Mouse (Mus musculus) embryo, embryonic 10 days (tissue): ENCODE measurements around the gene Grip1.
A peak's percentile ranks its signal among the peaks of the same experiment; 100 is the strongest.

Source experiments
- DNase-seq: peaks from one replicate; pipeline ENCODE4 v3.0.0-alpha.2; 2015; ENCODE audit warnings: low spot score

Grip1 gene

DNA sequence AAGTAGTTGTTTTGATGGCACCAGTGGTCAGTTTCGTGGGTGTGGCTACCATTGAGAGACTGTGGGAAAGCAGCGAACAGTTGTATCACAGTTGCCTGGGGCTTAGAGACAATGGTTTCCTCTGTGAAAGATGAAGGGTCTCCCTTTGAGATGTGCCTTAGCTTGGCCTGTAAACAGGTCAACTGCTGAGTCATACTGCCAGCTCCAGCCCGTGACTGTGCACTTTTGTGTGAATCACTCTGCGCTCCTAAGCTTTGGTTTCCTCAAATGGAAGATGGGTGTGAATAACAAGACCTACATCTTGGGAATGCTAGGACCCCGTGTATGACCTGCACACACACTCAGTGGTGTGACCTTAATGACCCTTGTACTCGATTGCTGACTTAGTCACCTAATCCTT, 303.6 kb downstream of the Grip1 start:
- peak; percentile 38 for DNase-seq

DNA sequence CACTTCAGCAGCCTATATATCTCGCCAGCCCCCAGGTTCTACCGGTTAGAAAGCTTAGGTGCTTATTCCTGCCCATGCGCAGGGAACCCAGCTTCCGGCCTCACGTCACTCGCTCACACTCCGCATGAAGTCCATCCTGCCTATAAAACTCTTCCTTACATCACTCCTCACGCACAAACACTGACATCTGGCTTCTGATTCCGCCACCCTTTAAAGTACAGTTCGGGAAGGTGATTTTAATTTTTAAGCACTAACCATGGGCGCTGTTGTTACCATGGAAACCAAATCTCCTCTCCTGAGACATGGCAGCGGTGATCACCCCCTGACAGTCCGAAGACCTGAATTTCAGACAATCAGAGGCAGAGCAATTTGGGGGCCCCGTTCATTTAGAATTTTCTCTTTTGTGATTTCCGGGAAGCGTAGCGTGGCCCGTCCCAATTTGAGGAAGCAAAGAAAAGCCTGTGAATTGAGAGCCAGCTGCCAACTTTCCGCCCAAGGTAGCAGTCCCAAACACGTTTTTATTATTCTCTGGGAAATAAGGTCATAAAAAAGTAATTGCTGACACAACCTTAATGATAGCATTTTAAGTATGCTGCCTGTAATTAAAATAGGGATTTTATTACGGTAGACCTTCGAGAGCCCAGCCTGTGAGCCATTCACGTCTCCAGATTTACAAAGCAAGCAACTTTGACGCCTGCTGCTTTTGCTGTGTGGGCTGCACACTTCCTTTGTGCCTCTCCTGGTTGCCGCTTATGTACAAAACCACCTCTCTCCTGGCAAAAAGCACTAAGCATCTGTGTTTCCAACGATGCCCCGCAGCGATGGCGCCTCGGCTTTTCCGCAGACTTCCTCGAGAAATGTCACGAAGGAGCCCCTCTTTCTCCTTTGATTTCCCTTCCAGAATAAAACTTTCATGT, 308.1 kb downstream of the Grip1 start:
- no peak for DNase-seq

DNA sequence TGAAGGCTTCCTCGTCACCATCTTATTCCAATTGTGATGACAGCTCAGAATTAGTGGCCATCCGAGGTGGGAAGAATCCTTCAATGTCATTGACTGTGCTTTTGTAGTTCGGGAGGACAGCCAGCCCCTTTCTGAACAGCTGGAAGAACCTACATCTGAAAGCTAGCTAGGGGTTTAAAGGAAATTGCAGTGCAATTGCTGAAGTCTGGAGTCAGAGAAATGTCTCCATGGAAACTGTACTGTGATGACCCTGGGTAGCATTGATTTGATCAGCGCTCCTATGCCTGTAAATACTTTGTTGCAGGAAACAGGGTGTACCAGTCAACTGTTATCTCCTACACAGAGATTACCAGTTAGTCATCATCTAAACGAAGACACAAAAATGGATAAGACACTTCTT, 325.2 kb downstream of the Grip1 start:
- no peak for DNase-seq

DNA sequence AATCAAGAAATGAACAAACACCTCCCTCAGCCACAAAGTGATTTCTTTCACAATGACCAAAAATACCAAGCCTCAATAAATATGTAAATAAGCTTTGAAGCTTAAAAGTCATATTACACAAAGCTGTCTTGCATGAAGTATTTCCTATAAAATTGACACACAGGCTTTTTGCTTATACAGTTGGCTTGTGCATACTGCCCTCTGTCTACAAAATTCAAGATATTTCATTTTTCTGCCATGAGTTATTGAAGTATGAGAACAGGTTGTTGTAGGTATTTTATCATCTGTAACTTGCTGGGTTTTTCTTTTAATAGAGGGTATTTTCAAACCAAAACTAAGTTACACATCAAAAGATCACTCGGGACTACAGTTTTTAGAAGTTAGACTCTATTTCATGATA, 326.0 kb downstream of the Grip1 start:
- DNase-seq = no peak

DNA sequence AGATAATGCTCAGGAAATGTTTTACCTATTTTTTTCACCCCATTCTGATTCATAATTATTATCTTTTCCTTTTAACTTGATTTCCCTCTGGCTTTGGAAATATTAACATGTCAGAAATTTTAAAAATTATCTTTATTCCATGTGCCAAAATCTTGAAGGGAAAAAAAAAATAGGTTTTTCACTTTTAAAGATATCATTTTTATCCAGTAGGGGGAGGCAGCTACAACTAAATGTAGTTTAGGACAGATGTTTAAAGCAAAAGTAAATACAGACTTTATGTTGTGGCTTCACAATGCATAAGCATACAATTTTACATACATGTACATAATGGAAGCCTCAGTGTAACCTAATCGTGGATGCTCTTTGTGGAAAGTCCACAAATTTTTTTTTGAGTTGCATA, 336.9 kb downstream of the Grip1 start:
- no peak for DNase-seq

DNA sequence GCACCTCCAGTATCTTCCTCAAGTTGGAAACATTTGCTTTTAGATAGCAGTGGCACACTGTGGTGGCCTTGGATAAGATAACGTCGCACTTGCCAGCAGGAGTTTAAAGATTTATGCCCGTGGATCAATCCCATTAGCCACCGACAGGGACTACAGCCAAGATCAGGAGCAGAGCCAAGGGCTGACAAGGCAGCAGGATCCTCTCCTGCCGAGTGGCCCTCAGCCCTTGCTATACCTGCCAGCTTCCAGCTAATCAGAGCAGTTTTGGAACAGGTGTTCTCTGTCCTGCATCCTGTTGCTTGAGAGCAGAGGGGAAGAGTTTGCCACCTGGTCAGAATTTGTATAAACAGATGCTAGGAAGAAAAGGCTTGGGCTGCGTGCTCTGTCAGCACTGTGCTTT, 348.8 kb downstream of the Grip1 start:
- DNase-seq = no peak

DNA sequence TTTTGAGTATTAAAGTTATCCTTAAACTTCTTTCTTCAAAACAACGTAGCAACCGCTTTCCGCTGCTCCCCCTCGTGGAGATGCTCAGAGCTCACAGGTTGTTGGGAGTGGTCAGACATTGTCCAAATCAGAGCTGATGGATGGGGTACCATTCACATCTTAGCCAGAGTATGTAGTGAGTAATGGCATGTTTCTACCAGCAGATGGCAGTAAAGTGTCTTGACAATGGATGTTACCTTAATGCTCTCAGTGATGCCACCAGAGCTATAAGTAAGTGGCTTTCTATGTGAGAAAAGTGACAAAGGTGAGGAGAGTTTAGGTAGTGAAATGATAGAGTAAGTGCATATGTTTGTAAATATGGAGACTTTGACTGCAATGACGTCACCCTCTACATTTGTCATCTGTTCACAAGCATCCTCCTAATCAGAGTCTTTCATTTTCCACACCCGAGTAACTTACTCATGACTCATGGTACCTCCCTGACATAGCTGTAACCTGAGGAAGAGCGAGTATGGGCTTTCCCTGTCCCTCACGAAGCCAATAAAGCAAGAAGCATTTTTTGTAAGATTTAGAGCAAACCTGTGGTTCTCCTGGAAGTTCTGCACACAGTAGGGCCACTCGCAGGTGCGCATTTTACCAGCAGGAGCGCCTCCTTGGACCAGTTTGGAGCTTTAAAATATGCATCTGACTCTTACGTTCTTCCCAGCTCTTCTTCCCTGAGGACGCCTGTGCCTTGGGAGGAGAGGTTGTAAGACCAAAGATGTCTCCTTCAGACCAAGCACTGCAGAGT, 350.2 kb downstream of the Grip1 start:
- DNase-seq = peak; percentile 93

DNA sequence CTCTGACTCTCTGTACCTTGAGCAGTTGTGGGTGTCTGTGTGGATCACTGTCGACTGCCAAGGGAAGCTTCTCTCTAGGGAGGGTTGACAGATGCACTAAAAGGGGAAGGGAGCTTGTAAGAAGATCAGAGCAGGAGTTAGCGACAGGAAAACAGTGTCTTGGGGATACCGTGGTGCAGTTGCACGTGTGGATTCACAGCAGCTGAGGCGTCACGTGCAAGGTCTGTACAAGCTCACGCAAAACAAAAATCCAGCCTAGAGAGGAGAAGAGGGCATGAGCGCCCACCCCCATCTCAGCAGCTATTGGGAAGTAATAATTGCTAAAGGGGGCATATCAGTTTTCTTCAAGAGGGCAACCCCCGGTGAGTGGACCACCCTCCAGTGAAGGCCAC, 350.8 kb downstream of the Grip1 start:
- no peak for DNase-seq

DNA sequence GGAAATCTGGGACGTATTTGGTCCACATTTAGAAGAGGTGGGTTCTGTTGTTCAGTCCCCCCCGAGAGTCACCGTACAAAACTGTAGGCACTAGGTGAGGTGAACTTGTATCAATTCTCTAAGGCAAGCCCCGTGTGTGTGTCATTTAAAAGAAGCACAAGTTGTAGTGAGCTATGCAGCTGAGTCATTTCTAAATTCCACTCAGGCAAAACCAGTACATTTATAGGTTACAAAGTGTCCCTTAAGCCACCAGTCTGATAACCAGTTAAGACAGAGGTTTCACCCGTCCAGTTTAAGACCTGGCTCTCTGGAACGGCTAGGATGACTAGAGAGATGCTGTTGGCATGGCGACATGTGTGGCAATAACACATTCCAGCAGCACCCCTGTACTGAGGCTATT, 351.5 kb downstream of the Grip1 start:
- no peak for DNase-seq

DNA sequence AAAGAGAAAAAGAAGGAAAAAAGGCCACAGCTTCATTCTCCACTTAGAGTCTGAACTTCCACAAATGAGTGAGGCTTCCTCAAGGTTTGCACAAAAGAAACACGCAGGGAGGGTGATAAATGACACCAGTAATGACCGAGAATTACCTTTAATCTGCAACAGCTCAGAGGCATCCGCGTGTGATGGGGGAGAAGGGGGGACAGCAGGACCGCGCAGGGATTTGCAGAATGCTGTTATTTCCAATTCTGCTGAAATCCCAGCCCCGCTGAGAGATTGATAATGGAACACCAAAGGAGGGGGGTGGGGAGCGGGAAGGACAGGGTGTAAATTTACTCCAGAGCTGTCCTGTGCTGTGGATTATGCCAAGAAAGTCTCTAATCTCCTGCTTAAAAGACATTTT, 352.5 kb downstream of the Grip1 start:
- no peak for DNase-seq

DNA sequence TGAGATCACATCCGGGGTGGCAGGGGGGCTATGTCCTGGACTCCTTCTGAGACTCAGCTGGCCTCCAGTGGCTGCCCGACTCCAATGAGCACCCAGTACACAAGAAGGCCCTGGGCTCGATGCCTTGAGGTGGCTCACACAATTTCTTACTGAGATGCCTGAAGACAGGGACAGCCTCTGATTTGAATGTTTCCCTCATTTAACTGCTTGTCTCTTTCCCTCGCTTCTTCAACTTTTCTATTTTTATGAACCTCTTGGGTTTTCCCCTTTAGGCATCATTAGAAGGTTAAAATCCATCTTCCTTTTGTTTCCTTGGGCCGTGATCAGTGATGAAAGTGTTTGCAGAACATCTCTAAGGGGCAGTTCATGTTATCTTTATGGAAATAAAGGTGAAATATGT, 354.8 kb downstream of the Grip1 start:
- no peak for DNase-seq

DNA sequence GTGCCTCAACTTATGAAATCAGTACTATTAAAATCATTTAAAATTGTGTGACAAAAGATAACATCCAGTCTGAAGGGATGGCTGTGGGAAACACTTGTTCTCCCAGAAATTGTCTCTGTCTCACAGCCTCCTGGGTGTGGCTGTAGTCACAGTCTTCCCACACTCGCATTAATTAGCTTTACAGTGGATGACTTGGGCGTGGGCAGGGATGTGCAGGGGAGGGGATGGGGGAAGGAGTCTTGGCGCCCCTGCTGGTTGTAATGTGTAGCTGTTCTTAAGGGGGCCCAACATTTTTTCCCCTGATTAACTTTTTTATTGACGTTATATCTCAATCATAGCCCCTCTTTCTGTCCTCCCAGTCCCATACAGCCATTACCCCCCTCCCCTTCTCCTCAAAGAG, 360.5 kb downstream of the Grip1 start:
- no peak for DNase-seq

DNA sequence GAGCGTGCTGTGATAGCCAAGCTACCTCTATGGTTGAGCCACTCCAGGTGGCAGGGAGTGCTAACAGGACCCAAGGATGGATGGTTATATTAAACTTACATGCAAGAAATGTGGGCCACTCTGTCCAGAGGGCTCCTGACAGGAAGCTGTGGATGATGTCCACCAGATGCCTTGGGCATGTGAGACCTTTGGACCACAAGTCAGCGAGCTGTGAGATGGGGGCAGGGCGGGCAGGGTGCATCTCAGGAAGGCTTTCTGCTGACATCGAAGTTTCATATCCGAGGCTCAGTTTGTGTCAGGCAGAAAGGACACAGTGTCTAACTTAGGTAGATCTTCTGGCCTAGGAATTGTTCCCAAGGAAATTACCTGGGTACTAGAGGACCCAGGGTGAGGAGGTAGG, 362.4 kb downstream of the Grip1 start:
- DNase-seq = no peak

DNA sequence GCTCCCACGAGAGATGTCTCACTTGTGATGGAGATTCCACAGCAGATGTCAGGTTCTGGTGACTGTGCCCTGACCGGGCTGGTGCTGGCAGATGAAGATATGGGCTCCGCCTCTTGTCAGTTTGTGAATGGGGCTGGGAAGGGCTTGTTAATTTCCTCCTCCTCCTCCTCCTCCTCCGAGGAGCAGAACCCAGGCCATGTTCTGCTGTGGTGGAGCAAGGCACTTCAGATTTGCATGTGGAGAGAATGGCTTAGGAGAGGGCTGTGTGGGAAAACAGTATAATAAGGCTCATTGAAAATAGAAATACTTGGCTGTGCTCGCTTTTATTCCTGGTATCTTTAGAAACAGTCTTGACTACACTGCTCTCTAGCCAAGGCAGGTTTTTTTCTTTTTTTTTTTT, 364.8 kb downstream of the Grip1 start:
- no peak for DNase-seq

DNA sequence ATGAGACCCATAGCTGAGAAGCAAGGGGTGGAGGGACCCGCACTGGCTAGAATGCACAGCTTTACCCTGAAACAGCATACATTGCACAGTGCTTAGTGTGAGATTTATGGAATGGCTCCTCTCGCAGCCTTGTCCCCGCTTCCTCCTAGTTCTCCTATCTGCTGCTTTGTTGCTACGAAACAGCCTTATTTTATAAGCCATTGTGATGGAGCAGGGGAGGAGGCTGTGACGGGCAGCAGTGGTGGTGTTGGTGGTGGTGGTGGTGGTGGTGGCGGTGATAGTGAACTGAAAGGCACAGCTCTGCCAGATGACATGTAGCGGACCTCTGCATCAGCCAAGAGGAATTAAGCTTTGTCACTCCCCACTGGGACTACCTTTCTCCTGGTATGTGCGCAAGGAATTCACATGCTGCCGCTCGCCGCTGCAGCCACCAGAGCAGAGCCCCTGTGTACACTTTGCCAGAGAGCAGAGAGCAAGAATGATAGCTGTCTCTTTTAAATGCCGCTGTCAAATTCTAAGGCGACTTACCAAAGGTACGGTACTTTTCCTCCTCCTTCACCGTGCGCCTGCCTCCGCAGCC, 365.6 kb downstream of the Grip1 start:
- peak; percentile 31 for DNase-seq

DNA sequence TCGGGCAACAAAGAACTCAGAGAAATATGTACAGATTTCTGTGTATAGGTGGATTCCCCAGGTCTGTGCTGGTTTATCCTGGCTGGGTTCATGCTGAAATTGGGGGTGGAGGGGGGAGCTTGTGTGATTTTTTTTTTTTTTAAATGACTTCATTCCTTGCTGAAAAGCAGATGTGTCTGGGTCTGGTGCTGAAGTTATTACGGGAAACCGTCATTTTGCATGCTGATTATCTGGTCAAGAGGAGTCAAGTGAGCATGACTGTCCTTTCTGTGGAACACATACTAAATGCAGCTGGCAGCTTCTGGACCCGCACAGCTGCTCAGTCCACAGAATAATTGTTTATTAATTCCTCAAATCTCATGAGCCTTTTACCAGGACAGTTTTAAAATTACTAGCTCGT, 366.1 kb downstream of the Grip1 start:
- DNase-seq = no peak

DNA sequence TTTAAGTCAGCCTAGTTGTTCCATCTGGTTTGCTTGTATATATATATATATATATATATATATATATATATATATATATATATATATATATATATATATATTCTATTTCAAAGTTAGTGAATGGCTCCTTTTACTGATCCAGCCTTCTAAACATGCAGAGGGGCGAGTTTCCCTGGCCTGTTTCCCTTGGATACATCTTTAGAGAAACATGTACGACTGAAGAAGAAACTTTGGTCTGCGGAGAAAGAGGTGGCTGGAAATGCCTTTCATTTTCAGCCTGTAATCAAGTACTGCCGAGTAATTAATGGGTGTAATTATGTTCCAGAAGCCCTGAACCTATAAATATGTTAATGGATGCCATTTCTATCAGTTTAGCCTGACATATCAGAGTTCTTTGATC, 366.8 kb downstream of the Grip1 start:
- DNase-seq = no peak

DNA sequence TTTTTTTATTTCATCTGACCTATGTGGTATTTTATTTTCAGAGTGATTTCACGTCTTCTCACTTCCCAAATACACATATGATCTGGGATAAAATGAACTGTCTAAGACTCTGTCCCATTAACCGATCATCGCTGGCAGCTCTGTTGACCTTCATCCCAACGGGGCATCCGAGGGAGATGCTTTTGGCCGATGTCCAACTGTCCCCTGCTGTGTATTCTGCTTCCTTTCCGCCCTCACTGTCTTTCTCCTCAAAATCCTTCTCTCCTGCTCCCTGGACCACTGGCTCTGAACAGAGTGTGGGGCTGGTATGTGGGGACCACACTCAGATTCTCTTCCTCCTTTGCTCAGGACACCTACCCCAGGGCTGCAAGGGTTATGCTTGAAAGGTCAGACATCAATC, 370.1 kb downstream of the Grip1 start:
- peak; percentile 25 for DNase-seq

DNA sequence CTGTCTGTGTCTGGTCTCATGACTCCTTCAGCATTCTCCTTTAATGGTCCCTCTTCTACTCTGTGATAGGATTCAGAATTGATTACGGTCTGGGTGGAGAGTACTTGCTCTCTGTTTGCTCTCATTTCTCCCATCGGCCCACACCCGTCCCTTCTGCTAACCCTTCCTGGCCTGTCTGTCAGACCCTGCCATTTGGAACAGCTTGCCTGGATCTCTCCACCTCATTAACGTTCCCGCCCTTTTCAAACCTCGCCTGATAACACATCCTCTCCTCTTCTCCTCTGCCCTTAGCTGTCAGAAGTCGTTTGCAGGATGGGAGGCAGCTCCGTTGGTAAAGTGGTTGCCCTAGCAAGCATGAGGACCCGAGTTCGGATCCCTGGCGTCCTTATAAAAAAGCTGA, 370.9 kb downstream of the Grip1 start:
- DNase-seq = peak; percentile 39

DNA sequence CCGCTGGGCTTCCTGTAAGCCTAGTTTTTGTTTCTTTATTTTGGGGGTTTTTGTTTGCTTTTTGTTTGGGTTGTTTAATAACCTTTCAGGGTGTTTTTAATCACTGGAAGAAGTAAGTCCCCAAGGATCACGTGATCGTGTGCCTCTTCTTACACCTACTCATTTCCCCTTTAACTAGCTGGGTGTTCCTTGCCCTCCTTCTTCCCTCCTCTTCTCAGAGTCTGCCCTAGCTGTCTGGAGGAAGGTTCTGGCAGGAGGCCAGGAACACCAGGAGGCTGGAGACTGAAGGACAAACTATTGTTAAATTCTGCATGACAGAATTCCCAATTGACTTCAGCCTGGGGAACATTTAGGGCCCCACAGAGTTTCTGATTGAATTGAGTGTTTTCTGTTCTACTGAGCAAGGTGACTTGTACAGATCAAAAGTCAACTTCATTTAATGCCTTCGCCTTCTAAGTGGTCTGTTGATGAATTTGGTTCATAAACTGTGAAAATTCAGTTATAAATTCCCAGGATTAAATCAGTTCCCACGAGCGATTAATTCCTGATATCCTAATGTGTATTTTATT, 376.8 kb downstream of the Grip1 start:
- DNase-seq = no peak

DNA sequence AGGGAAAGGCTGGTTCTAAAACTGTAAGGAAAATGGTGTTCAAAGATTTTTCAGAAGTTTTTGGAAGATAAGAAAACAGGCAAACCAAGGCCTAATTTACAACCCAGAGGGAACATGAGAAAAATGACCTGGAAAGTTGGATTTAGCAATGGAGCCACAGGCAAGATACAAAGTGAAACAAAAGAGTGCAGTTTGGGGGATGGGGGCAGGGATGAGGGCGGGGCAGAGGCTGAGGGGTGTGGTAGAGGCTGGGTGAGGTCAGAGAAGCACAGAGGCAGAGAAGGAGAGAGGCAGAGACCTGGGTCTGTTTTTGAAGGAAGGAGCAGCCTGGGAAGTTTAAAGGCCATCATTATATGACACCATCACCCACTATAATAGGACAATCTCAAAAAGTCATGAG, 377.5 kb downstream of the Grip1 start:
- DNase-seq = no peak

DNA sequence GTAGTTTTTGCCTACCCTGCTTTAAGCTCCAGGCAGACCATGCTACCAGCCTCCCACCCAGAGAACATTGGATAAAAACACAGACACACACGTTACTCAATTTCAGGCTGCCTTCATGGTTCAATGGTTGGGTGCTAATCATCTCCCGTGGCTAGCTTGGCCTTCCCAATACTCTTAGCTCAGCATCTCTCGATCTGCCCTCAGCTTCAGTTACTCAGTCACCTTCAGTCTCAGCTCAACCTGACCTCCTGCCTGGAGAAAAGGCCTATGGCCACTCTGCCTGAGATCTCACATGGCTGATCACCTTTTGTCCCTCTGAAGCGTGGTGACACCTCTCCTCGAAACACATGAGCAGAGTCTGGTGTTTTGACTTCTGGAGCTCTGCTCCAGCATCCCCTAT, 379.7 kb downstream of the Grip1 start:
- DNase-seq = no peak

DNA sequence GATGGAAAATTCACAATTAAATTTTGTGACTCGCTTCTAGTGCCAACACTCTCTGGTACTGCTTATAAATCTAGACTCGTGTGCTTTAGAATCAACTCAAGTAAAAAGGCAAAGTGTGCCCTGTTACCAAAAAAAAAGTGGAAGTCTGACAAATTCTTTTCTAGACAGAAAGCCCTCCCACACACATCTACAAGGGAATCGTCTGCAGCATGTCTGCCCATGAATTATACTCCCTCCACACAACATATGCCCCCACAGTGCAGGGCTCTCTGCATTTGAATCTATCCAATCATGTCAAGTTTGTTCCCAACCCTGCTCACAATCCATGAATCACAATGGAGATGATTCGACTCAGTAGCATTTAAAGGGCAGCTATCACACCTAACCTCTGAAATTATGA, 380.5 kb downstream of the Grip1 start:
- no peak for DNase-seq
